Mouse (Mus musculus): Measurements from ENCODE around the gene Chmp3. TPM values are rescaled to one million over a fixed set of nuclear protein-coding genes. Genes with fewer than 3 reads are reported as not detected.

Gene Chmp3
- total RNA-seq, 2 experiments from 2014 or later: 46.1 to 99.9 TPM

DNA sequence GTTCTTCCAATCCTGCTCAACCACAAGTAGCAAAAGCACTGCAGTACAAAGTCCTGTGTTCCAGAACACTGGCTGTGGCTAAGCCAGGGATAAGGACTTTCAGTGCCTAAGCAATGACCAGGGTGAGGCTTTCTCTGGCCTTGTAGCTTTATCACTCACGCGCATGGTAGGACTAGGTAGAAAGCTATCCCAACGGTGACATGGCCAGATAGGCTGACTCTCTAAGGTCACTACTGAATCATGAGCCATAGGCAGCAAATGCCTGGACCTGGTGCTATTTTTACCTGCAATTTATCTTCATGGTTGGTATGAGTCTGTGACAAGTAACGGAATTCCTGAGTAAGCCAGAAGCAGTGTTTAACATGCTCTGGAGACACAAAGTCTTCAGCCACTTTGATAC is 46.6 kb downstream of the Chmp3 start:
- ATAC-seq (replicated peaks; ENCODE audit: low FRiP score, low TSS enrichment, poor library complexity, severe bottlenecking): no peak

DNA sequence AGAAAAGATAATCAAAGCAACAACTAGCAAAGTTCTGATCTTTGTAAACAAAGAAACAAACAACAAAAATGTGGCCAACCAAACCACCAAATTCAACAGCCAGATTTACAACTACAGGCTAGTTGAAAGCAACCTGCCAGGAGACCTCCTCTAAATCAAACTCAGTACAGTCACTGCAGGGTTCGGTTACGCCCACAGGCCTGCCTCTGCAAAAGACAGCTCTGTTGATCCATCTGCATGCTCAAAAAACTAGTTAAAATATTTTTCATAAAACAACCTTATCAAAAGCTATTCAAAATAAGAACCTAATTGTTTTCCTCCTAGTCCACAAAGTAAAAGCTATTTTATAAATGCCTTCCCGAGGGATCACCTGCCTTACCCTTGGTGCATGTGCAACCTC is 64.2 kb downstream of the Chmp3 start:
- no peak for ATAC-seq (replicated peaks; ENCODE audit: low FRiP score, low TSS enrichment, poor library complexity, severe bottlenecking)

DNA sequence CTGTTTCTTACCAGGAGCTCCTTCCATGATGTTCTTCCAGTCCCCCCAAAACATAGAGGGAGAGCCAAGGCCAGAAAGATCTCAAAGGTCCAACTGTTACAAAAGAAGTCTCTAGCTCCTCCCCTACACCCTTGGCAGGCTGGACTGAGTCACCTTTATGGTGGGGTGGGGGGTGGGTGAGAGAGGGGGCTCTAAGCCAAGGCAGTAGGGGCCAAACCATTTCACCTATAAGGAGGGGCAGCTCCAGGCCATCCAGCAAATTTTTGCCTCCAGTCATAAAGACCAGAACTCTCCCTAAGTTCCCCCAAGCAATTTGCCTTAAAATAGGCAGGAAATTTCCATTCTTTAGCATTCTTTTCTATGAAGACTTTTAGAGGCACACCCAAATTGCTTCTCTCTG is 65.4 kb downstream of the Chmp3 start:
- no peak for ATAC-seq (replicated peaks; ENCODE audit: low FRiP score, low TSS enrichment, poor library complexity, severe bottlenecking)

DNA sequence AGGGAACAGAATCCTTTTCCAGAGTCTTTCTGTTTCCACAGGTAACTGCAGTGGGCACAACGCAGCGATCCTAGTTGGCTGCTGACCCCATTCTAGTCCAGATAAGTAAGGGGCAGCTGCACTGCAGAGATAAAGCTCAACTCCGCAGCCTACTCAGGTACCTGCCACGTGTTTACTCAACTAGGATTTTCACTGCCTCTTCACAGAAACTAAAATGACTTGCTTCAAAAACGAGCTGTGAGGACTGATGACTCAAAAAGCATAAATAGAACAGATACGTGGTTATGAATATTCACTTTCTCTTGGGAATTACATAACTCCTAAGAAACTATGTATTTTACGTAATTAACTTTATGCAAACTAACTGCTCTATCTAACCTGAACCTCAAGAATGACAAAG is 66.4 kb downstream of the Chmp3 start:
- ATAC-seq (replicated peaks; ENCODE audit: low FRiP score, low TSS enrichment, poor library complexity, severe bottlenecking): peak; percentile 87

DNA sequence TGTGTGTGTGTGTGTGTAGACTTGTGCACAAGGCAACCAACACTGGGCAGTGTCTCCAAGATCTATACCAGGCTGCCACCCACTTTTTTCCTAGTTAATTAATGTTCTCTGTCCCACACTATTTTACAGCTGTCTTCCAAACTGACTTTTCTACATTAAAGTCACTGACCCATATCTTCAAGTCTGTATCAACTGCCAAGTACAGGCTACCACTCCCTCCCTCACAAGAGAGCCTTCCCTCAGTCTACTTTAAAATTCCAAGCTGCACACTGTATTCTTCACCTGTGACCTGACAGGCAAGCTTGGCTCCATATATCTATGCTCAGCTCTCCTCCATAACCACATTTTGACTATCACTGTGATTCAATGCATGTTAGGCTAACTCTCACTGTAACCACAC is 69.6 kb downstream of the Chmp3 start:
- no peak for ATAC-seq (replicated peaks; ENCODE audit: low FRiP score, low TSS enrichment, poor library complexity, severe bottlenecking)

DNA sequence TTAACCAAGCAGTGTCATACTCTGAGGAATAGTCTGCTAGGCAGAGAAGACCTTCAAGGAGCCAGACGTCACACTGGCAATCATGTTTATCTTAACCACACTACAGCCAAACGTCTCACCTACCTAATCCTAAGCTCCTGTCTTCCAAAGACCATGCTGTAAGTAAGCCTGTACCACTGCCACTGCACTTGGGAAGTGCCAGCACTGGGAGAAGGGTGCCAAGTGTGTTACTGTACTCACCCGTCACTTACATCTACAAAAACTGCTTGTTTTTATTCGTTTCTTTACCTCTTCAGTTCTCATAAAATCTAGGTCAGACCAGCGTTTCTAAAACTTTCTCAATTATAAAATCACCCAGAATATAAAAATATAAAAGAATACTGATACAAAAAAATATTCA is 73.4 kb downstream of the Chmp3 start:
- ATAC-seq (replicated peaks; ENCODE audit: low FRiP score, low TSS enrichment, poor library complexity, severe bottlenecking): no peak

GRCm38 (mm10) chr6:71621551-71621950 is 78.0 kb downstream of the Chmp3 start:
- no peak for ATAC-seq (replicated peaks; ENCODE audit: low FRiP score, low TSS enrichment, poor library complexity, severe bottlenecking)

- ATAC-seq (replicated peaks; ENCODE audit: low FRiP score, low TSS enrichment, poor library complexity, severe bottlenecking): no peak
These were observed 78.4 kb downstream of the Chmp3 start for GRCm38 (mm10) chr6:71621981-71622380.

GRCm38 (mm10) chr6:71624723-71625122 is 81.1 kb downstream of the Chmp3 start:
- ATAC-seq (replicated peaks; ENCODE audit: low FRiP score, low TSS enrichment, poor library complexity, severe bottlenecking): no peak

- no peak for ATAC-seq (replicated peaks; ENCODE audit: low FRiP score, low TSS enrichment, poor library complexity, severe bottlenecking)
These were observed 82.4 kb downstream of the Chmp3 start for GRCm38 (mm10) chr6:71625984-71626383.

DNA sequence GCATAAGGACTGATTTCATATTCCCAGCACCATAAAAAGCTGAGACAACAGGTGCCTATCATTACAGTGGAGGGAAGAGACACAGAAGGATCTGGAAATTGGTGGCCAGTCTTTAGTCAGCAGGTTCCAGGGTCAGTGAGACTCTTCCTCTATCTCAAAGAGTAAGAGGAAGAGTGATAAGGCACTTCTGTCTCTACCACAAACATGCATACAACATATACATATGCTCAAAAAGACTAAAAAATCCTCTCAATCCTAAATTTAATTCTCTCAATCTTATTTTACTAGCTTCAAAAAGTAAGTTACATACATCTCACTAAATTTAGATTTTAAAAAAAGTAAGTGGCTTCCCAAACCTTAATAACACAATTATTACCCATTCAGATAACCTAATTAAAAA is 83.7 kb downstream of the Chmp3 start:
- ATAC-seq (replicated peaks; ENCODE audit: low FRiP score, low TSS enrichment, poor library complexity, severe bottlenecking): no peak

DNA sequence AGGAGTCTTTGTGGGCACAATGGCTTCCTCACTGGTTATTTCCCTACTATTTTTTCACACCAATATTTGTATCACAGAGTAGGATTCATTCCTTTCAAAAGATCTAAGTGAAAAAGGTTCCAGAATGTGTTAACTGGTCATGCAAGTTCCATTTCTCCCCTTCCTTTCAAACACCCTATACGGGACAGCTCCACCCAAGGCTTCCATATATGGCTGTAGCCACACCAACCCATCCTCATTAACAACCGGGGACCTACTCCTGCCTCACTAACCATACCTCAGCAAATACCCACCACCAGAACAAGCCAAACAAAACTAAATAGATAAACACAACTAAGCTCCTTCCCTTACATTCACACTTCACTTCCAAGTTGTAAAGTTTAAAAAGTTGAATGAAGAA is 87.6 kb downstream of the Chmp3 start:
- no peak for ATAC-seq (replicated peaks; ENCODE audit: low FRiP score, low TSS enrichment, poor library complexity, severe bottlenecking)

DNA sequence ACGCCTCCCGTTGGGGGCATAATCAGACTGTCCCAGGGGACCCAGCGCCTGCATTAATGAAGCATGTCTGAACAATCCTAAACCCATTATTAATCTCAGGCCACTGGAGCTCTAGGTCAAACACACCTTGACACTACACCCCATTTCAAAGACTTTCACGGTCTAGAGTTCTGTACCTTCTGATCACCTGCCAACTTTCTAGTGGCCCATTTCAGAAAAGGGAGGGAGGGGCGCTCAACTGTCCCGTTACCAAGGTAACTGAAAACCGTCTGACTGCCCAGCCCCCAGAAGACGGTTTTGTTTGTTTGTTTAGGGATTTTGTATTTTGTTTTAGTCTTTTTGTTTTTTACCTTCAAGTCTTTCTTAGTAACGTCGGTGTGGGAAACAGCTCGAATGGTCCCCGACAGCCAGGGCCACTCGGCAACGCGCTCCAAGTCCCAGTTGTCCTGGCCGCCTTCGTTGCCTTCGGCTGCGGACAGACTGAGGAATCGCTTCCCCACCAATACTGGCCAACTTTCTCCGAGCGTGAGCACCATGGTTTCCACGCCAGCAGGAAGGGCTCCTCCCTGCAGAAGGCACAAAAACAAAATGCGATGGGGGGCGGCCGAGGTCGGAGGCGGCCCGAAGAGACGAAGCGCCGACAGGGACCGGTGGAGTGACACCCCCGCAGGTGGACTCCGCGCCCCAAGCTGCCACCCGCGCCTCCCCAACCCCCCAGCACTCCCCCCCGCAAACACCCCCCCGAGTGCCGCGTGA is 88.3 kb downstream of the Chmp3 start:
- ATAC-seq (replicated peaks; ENCODE audit: low FRiP score, low TSS enrichment, poor library complexity, severe bottlenecking): no peak

Other genes starting within 250 kb of the Chmp3 start
- not detected in 2 replicates for gene Smyd1, start 221.6 kb upstream of the Chmp3 start, total RNA-seq (2014; fragmentation: Nextera tagmentation)
- not detected in 2 replicates for gene Smyd1, start 221.6 kb upstream of the Chmp3 start, total RNA-seq (2017)
- gene Cd8b1, start 221.0 kb upstream of the Chmp3 start, total RNA-seq (2014; fragmentation: Nextera tagmentation): 0.49 TPM in 1 of 2 replicates, not detected in the other
- gene Cd8b1, start 221.0 kb upstream of the Chmp3 start, total RNA-seq (2017): not detected in 2 replicates
- gene Cd8a, start 170.4 kb upstream of the Chmp3 start, total RNA-seq (2014; fragmentation: Nextera tagmentation): not detected in 2 replicates
- gene Cd8a, start 170.4 kb upstream of the Chmp3 start, total RNA-seq (2017): not detected in 2 replicates
- 31.3 and 40.0 TPM in 2 replicates for gene Rmnd5a, start 103.2 kb upstream of the Chmp3 start, total RNA-seq (2014; fragmentation: Nextera tagmentation)
- gene Rmnd5a, start 103.2 kb upstream of the Chmp3 start, total RNA-seq (2017): 42.5 and 99.0 TPM in 2 replicates
- gene Rnf103, start 49.9 kb upstream of the Chmp3 start, total RNA-seq (2014; fragmentation: Nextera tagmentation): 5.7 and 12.9 TPM in 2 replicates
- gene Rnf103, start 49.9 kb upstream of the Chmp3 start, total RNA-seq (2017): 6.8 and 13.4 TPM in 2 replicates
- gene Kdm3a, start 89.2 kb downstream of the Chmp3 start, total RNA-seq (2014; fragmentation: Nextera tagmentation): 43.2 and 44.9 TPM in 2 replicates
- 24.1 and 30.4 TPM in 2 replicates for gene Kdm3a, start 89.2 kb downstream of the Chmp3 start, total RNA-seq (2017)
- not detected in 2 replicates for gene Reep1, start 163.8 kb downstream of the Chmp3 start, total RNA-seq (2014; fragmentation: Nextera tagmentation)
- 0.34 TPM in 1 of 2 replicates, not detected in the other for gene Reep1, start 163.8 kb downstream of the Chmp3 start, total RNA-seq (2017)